Mouse (Mus musculus): Measurements from ENCODE around the gene Btaf1. TPM values are rescaled to one million over a fixed set of nuclear protein-coding genes. Genes with fewer than 3 reads are reported as not detected.

The Btaf1 gene
- polyA plus RNA-seq, 1 experiment from 2014 or later: 9.1 TPM

GRCm38 (mm10) chr19:37013461-37013860 lies 87.6 kb downstream of the Btaf1 start:
- Histone ChIP-seq H3K4me1 (replicated peaks) (peaks cover 6% of the 10 kb centered on the region; the same call in 1 of the 2 replicates), H3K4me3 (replicated peaks) (no peak overlapping the region), H3K27ac (no peak overlapping the region), H3K36me3 (peaks cover 20% of the 10 kb centered on the region), H3K9me3 (no peaks in the 10 kb centered on the region), H3K27me3 (replicated peaks) (no peaks in the 10 kb centered on the region), H3K4me2 (replicated peaks) (no peak overlapping the region), H3K9ac (no peak overlapping the region)
- 94% methylated on average over 6 of the region's 6 CpGs for WGBS
- no peak for ATAC-seq

- Histone ChIP-seq H3K36me3 (peaks cover 19% of the 10 kb centered on the region), H3K9me3 (no peaks in the 10 kb centered on the region), H3K4me1 (replicated peaks) (peaks cover 7% of the 10 kb centered on the region; the same call in 1 of the 2 replicates), H3K27me3 (replicated peaks) (no peaks in the 10 kb centered on the region), H3K27ac (no peak overlapping the region), H3K4me2 (replicated peaks) (no peak overlapping the region), H3K4me3 (replicated peaks) (no peak overlapping the region), H3K9ac (no peak overlapping the region)
- WGBS: 77% methylated on average over 8 of the region's 8 CpGs
- no peak for ATAC-seq
Observed at GRCm38 (mm10) chr19:37014173-37014939, 88.5 kb downstream of the Btaf1 start.

GRCm38 (mm10) chr19:37016890-37017289 lies 91.0 kb downstream of the Btaf1 start:
- H3K4me1 ChIP-seq (replicated peaks): peaks cover 7% of the 10 kb centered on the region; the same call in 1 of the 2 replicates
- no peak overlapping the region for H3K4me2 ChIP-seq (replicated peaks)
- no peak overlapping the region for H3K27ac ChIP-seq
- H3K9ac ChIP-seq: no peak overlapping the region
- no peaks in the 10 kb centered on the region for H3K9me3 ChIP-seq
- no peak overlapping the region for H3K4me3 ChIP-seq (replicated peaks)
- ATAC-seq: no peak
- H3K27me3 ChIP-seq (replicated peaks): no peaks in the 10 kb centered on the region
- no peaks in the 10 kb centered on the region for H3K36me3 ChIP-seq
- WGBS: 92% methylated on average over 6 of the region's 6 CpGs

- Histone ChIP-seq H3K9me3 (no peaks in the 10 kb centered on the region), H3K27ac (no peak overlapping the region), H3K4me1 (replicated peaks) (peaks cover 7% of the 10 kb centered on the region; the same call in 1 of the 2 replicates), H3K9ac (peak overlapping the region; percentile 41; the same call in 1 of the 2 replicates), H3K36me3 (no peaks in the 10 kb centered on the region), H3K4me2 (replicated peaks) (peak overlapping the region; percentile 73), H3K4me3 (replicated peaks) (peak overlapping the region; percentile 41), H3K27me3 (replicated peaks) (no peaks in the 10 kb centered on the region)
- peak; percentile 95 for ATAC-seq
- 5% methylated on average over 26 of the region's 26 CpGs for WGBS
Observed at GRCm38 (mm10) chr19:37018411-37018810, 92.5 kb downstream of the Btaf1 start.

DNA sequence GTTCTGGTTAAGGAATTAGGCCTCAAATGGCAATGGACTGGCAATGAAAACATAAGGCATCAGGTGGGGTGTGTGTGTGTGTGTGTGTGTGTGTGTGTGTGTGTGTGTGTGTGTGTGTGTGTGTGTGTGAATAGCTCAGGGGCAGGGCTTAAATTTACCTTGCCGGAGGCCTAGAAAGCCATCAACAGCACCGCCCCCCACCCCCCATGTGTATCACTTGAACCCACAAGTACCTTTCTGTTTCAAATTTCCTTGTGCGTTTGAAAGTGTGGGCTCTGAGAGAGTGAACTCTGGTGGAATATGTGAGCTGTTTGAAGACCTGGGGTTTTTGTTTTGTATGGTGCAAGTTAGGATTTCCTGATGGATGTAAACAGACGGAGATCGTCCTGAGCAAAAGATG lies 93.1 kb downstream of the Btaf1 start:
- H3K36me3 ChIP-seq: no peaks in the 10 kb centered on the region
- H3K9me3 ChIP-seq: no peaks in the 10 kb centered on the region
- peaks cover 7% of the 10 kb centered on the region; the same call in 1 of the 2 replicates for H3K4me1 ChIP-seq (replicated peaks)
- 55% methylated on average over 5 of the region's 5 CpGs for WGBS
- peak overlapping the region; percentile 73 for H3K4me2 ChIP-seq (replicated peaks)
- H3K27me3 ChIP-seq (replicated peaks): no peaks in the 10 kb centered on the region
- ATAC-seq: peak; percentile 27
- no peak overlapping the region for H3K27ac ChIP-seq
- peak overlapping the region; percentile 41; the same call in 1 of the 2 replicates for H3K4me3 ChIP-seq (replicated peaks)
- peak overlapping the region; percentile 26; the same call in 1 of the 2 replicates for H3K9ac ChIP-seq

- Histone ChIP-seq H3K27me3 (replicated peaks) (no peaks in the 10 kb centered on the region), H3K27ac (no peak overlapping the region), H3K9me3 (no peaks in the 10 kb centered on the region), H3K4me2 (replicated peaks) (no peak overlapping the region), H3K9ac (no peak overlapping the region), H3K36me3 (no peaks in the 10 kb centered on the region), H3K4me1 (replicated peaks) (peaks cover 7% of the 10 kb centered on the region; the same call in 1 of the 2 replicates), H3K4me3 (replicated peaks) (no peak overlapping the region)
- 56% methylated on average over 5 of the region's 5 CpGs for WGBS
- ATAC-seq: no peak
Observed at GRCm38 (mm10) chr19:37020531-37020930, 94.7 kb downstream of the Btaf1 start.

DNA sequence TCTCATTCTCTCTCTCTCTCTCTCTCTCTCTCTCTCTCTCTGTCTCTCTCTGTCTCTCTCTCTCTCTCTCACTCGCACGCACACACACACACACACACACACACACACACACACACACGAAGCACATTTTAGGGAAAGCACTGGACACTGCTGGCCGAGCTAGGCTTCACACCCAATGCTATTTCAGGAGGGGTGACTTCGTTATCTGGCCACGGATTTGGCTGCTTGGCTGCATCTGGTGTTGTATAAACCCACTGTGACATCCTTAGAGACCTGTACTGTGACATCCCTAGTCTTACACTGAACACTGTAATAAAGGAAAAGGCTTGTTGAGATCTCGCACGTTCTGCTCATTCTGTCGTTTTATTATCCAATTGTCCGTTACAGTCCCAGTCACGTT lies 95.1 kb downstream of the Btaf1 start:
- H3K4me3 ChIP-seq (replicated peaks): no peak overlapping the region
- no peaks in the 10 kb centered on the region for H3K27me3 ChIP-seq (replicated peaks)
- H3K9me3 ChIP-seq: no peaks in the 10 kb centered on the region
- H3K36me3 ChIP-seq: no peaks in the 10 kb centered on the region
- no peak for ATAC-seq
- peaks cover 7% of the 10 kb centered on the region; the same call in 1 of the 2 replicates for H3K4me1 ChIP-seq (replicated peaks)
- 79% methylated on average over 10 of the region's 11 CpGs for WGBS
- H3K9ac ChIP-seq: no peak overlapping the region
- no peak overlapping the region for H3K27ac ChIP-seq
- no peak overlapping the region for H3K4me2 ChIP-seq (replicated peaks)

- no peak overlapping the region for H3K27ac ChIP-seq
- ATAC-seq: no peak
Observed at GRCm38 (mm10) chr19:37022146-37022545, 96.3 kb downstream of the Btaf1 start.

GRCm38 (mm10) chr19:37025839-37026319 lies 100.0 kb downstream of the Btaf1 start:
- Histone ChIP-seq H3K4me3 (replicated peaks) (no peak overlapping the region), H3K36me3 (no peaks in the 10 kb centered on the region), H3K4me1 (replicated peaks) (no peaks in the 10 kb centered on the region), H3K27me3 (replicated peaks) (no peaks in the 10 kb centered on the region), H3K4me2 (replicated peaks) (no peak overlapping the region), H3K27ac (no peak overlapping the region), H3K9ac (no peak overlapping the region), H3K9me3 (no peaks in the 10 kb centered on the region)
- 0 out of 2 replicates have a peak, but pooled peaks have one; percentile 10 for ATAC-seq
- 70% methylated on average over 13 of the region's 13 CpGs for WGBS

More at GRCm38 (mm10) chr19:37022146-37022545, 96.3 kb downstream of the Btaf1 start:
- H3K36me3 ChIP-seq: no peaks in the 10 kb centered on the region
- no peak overlapping the region for H3K4me2 ChIP-seq (replicated peaks)
- no peaks in the 10 kb centered on the region for H3K9me3 ChIP-seq
- H3K27me3 ChIP-seq (replicated peaks): no peaks in the 10 kb centered on the region
- no peak overlapping the region for H3K9ac ChIP-seq
- H3K4me3 ChIP-seq (replicated peaks): no peak overlapping the region
- peaks cover 7% of the 10 kb centered on the region; the same call in 1 of the 2 replicates for H3K4me1 ChIP-seq (replicated peaks)
- WGBS: 88% methylated on average over 5 of the region's 5 CpGs

GRCm38 (mm10) chr19:37026408-37026807 lies 100.5 kb downstream of the Btaf1 start:
- Histone ChIP-seq H3K9ac (no peak overlapping the region), H3K36me3 (no peaks in the 10 kb centered on the region), H3K27me3 (replicated peaks) (no peaks in the 10 kb centered on the region), H3K4me3 (replicated peaks) (no peak overlapping the region), H3K4me1 (replicated peaks) (no peaks in the 10 kb centered on the region), H3K9me3 (no peaks in the 10 kb centered on the region), H3K4me2 (replicated peaks) (no peak overlapping the region), H3K27ac (no peak overlapping the region)
- ATAC-seq: no peak
- 62% methylated on average over 11 of the region's 11 CpGs for WGBS

- no peaks in the 10 kb centered on the region for H3K4me1 ChIP-seq (replicated peaks)
- H3K27me3 ChIP-seq (replicated peaks): no peaks in the 10 kb centered on the region
- no peaks in the 10 kb centered on the region for H3K36me3 ChIP-seq
- WGBS: 83% methylated on average over 6 of the region's 6 CpGs
- no peak overlapping the region for H3K4me3 ChIP-seq (replicated peaks)
- H3K9ac ChIP-seq: no peak overlapping the region
- H3K27ac ChIP-seq: no peak overlapping the region
- ATAC-seq: no peak
- no peaks in the 10 kb centered on the region for H3K9me3 ChIP-seq
- H3K4me2 ChIP-seq (replicated peaks): no peak overlapping the region
Observed at GRCm38 (mm10) chr19:37029771-37030170, 103.9 kb downstream of the Btaf1 start.

- Histone ChIP-seq H3K4me3 (replicated peaks) (no peak overlapping the region), H3K27ac (no peak overlapping the region), H3K27me3 (replicated peaks) (no peaks in the 10 kb centered on the region), H3K9me3 (no peaks in the 10 kb centered on the region), H3K9ac (no peak overlapping the region), H3K36me3 (no peaks in the 10 kb centered on the region), H3K4me1 (replicated peaks) (no peaks in the 10 kb centered on the region), H3K4me2 (replicated peaks) (no peak overlapping the region)
- 81% methylated on average over 5 of the region's 5 CpGs for WGBS
- ATAC-seq: no peak
Observed at GRCm38 (mm10) chr19:37031446-37031845, 105.6 kb downstream of the Btaf1 start.
